Mouse (Mus musculus) cerebellum, adult 11-12 months (tissue): ENCODE measurements around the gene Lmod1.
A peak's percentile ranks its signal among the peaks of the same experiment; 100 is the strongest.

ENCODE experiments used
- DNase-seq: peaks from one replicate; pipeline ENCODE4 v3.0.0; 2022

Lmod1 gene

DNA sequence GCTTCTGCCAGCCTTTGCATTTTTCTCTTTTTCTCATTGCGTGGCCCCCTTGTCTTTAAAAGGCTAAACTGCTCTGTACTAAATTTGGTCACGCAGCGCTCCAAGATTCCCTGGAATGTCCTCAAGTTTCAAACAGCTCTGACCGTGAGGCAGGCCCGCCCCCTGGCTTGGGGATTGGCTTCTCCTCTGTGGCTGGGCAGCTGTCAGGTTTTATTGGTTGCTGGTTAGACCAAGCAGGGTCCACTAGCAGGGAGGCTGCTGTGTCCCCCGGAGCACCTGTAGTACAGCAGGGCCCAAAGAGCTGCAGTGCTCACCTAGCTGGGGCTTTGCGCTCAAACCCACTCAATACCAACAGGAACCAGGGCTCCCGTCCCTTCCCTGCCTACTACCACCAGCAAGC, at the start of gene Lmod1:
TSS of gene Lmod1 (plus strand) at position 237 of the 400 bp plus-strand sequence.
- no peak for DNase-seq

DNA sequence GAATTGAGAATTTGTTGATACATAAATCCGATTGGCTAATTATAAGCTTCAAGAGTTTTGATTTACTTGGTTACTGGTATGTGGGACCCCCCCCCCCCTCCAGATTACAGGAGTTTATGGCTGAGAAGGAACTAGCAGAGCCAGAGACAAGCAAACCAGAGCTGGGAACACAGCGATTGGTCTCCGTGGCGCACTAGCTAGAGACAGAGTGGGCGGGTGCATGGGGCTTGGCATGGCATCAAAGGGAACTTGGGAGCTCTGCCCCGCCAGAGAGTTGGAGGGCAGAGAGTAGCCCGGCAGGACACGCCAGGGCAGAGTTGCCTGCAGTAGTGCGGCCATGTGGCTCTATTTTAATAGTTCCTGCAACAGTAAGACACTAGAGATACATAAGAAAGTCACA, 44.0 kb upstream of the Lmod1 start:
- DNase-seq = no peak

DNA sequence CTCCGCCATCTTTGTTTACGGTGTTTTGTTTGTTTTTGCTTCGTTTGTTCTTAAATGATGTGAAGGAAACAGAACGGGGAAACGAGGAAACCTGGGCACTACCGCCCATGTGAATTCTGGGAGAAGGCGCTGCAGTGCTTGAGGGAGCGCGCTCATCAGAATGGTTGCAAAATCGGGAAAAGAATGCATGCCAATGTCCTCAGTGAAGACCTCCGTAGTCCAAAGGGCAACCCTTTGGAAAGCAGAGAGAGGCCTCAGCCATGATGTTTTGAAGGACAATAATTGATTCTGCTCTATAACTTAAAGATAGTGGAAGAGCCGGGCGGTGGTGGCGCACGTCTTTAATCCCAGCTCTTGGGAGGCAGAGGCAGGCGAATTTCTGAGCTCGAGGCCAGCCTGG, 42.8 kb upstream of the Lmod1 start:
- DNase-seq = no peak

DNA sequence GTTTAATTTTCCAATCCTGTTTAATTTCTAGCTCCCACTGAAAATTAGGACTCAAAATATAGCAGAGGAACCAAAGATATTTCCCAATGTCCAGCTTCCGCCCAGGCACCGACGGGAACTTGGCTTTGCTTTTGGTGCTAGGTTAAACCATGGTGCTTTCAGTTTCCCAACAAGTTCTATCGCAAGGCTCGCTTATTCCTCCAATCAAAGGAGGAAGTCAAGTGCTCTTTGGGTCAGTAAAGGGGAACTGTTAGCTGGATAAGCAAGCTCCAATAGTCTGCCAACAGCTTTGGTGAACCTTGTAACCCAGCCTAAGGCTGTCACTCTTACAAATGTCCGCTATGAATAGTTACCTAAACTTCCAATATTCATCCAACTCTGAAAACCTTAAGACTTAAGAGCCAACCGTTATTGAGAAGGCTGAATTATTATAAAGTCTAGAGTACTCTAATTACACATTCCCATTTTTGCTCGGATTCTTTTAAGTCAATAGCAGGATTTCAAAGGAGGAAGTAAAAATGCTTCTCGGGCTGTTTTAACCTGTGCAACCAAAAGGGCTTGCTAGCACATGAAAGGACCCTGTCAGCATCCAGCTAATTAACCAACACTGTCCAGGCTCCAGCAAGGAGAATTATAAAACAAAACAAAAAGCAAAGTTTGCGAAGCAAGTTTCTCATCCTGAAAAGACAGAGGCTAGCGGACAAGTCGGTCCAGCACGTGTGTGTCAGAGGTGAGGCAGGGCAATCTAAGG, 41.9 kb upstream of the Lmod1 start:
- DNase-seq = no peak

DNA sequence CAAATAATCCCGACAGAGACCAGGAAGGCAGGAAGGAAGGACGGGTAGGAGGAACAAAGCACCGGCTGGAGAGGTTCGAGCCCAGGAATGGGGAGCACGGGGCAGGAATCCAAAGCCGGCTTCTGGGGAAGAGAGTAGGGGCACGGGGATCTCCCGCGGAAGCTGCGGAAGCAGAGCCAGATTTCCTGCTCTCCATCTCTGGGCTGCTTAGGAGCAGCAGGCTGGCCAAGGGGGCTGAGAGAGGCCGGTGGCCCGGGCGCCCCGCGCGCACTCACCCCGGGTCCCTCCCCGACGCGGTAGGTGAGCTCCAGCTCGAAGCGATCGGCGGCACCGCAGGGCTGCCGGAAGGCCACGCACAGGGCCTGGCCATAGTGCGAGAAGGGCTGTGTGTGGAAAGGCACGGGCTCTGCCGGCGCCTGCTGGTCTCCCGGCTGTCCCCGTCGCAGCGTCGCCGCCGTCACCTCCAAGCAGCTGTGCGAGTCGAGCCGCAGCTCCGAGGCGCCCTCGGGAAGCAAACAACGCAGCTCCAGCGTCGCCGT, 41.3 kb upstream of the Lmod1 start:
- DNase-seq = peak; percentile 42

DNA sequence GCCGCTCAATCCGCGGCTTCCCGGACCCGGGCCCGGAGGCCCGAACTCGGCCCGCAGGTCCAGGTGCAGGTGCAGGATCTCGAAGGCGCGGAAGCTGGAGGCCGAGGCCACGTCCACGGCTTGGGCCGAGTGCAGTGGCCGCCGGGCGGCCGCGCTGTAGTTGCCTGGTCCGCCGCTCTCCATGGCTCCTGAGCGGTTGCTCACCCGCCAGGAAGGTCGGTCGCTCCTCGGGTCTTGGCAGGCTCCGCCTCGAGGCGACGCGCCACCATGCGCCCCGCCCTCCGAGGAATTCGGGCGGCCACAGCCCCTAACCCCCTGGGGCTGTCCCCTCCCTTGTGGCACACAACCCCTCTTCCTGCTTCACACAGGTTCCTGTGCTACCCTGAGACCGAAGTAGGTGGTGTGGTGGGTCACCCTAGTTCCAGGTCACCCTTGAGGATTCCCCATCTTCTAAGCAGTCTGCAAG, 40.7 kb upstream of the Lmod1 start, which contains the start of gene Rnpep:
TSS of gene Rnpep (minus strand) at position 259 of the 466 bp plus-strand sequence.
- DNase-seq = peak; percentile 80

DNA sequence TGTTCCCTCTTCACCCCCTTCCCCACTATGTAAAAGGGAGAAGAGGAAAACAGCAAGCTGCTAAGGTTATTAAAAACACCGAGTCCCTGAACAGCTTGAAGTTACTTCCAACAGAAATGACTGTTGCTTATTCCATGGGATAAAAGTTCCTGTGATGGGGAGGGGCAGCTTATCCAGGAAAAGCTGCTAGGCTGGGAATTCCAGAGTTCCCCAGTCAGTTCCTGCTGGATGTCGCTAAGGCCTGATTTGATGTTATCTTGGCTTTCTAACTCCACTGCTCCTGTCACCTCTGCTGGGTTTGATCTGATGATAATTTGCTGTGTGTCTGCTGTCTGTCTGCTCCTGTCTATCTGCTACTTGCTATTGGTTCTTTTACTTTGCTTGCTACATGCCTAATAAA, 38.3 kb upstream of the Lmod1 start:
- no peak for DNase-seq

DNA sequence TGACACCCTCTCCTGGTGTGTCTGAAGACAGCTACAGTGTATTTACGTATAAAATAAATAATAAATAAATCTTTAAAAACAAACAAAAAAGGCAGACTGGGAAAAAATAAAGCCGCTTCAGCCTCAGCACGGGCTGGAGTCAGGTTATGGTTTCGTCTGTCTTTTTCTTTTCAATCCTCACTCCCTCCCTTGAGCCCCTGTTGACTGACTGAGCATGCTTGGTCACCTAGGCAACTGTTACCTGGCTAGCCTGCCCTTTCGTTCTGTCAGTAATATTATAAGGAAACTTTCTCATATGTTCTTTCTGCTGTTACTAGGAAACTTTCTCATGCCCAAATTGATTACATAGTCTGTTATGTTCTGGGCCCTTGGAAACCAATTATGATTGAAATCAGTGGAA, 33.7 kb upstream of the Lmod1 start:
- DNase-seq = no peak

DNA sequence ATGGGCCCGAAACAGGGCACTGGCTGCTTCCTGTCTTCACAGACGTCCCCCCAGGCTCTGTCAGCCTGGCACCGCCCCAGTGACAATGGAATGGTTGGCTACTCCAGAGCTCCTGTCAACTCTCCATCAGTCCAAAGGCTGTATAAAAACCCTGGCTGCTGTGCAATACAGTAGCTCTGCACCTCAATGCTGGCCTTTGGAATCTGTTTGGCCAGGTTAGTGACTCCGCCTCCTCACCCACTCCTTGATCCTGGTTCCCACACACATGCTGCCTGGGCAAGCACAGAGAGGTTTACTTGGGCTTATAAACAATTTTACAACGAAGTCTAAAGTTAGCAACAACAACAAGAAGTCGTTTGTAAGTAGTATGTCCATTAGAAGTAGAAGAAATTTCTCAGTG, 13.3 kb upstream of the Lmod1 start:
- peak; percentile 7 for DNase-seq

DNA sequence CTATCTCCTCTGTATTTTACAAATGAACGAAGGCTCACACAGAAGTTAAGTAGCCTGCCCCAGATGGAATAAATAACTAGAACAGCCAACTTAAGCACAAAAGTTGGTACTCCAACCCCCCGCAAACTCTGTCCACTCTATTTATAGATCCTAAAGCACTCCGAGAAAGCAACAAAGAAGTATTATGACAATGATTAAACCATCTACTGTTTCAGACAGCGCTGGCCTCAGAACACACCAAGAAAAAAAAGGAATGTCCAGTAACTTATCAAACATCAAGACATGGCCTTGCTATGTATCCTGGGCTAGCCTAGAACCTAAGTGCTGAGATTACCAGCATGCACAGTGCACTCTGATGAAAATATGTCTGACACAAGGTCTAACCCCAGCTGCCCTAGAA, 12.4 kb upstream of the Lmod1 start:
- DNase-seq = no peak

DNA sequence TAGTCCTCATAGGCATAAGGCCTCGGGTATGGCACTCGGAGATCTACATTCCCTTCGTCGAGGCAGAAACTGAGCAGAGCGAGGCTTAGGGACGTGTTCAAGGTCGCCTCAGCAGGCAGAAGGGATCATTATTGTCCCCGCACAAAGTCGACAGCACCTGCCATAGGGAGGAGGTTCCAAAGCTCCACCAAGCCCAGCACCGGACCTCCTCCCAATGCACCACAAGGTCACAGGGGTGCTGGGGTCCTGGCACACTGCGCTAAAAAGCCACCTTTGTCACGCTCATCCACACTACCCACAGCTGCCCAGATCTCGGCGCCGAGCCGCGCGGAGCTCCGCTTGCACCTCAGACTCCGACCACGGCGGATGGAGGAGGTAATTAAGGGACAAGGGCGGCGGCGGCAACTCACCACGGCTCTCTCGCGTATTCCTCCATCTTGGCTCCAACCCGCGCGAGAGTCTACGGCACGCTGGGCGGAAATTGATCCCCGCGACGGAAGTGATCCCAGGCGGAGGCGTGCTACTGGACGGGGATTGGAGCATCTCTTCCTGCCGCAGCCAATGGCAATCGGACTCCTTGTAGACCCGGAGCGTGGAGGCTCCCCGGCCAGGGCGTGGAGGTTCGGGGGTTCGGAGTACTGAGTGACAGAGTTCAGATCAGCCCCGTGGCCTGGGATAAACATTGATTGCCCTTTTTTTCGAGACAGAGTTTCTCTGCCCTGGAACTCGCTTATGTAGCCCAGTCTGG, 11.1 kb upstream of the Lmod1 start, which contains the start of gene Timm17a:
TSS of gene Timm17a (minus strand) at position 495 of the 748 bp plus-strand sequence.
- peak; percentile 91 for DNase-seq

DNA sequence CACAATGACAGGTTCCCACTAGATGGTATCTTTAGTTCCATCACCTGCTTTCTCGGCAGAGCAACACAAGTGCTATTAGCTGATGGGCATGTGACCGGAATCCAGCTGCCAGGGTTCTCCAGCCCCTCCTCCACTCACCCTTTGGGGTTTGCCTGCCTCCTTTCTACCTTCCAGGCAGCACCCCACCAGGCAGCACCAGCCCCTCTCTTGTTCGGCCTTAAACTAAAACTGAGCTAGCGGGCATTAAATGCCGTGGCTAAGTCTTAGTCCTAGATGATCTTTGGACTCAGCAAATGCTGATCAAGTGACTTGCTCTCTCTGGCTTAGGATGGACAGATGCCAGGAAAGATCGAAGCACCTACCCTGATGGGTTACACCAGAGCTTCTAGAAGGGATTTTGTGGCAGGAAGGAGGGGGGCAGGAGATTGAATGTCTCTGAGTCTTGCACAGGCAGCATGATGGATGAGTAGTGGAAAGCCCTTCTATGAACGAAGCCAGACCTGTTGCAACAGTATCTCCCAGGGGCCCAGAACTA, 1.2 kb upstream of the Lmod1 start:
- DNase-seq = no peak

DNA sequence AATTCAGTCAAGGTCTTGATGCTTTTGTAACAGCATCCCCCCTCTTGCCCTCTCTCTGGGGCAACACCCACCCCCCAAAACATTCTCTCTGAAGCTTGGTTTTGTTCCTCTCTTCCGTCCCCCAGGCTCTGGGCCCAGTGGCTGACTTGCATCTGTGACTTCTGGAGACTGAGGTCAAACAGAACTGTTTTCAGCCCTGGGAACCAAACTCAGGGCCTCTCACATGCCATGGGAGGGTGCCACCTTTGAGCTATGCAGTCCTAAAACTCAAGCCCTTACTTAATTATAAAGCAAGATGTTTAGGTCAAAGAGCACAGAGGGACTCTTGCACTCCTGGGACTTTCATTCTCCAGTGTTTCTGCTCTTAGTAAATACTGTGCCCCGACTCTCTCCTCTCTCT, 1.3 kb downstream of the Lmod1 start:
- DNase-seq = no peak

DNA sequence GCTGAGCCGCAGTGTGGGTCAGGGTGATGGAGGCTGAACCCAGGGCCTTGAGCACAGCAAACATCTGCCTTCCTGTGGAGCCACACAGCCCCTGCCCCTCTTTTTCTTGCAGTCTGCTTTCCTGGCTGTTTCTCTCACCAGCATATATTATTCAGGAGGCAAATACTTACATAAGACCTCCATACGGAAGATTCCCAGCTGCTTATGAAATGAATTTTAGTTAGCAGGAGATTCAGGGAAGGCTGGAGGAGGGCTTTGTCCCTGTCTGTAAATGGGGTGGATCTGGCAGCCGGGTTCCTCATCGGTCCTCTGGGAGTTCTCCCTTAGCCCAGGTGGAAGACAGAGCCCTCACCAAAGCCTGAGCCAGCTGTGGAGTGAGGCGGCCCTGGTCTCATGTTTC, 3.8 kb downstream of the Lmod1 start:
- no peak for DNase-seq

DNA sequence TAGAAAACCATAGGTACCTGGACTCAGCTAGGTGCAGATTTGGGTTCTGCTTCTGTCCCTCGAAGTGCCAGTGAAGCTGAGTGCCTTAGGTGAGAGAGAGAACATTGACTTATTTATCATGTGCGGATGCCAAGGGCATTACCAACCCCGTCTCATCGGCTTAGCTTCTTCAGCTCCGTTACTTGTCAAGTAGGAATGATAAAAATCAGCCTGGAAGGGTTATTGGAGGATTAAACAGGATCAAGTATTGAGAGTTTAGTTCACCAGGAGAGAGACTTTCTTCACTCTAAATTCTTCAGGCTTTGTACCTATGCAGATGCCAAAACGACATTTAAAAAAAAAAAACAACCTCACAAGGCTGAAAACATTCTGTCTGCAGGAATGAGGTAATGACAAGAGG, 6.0 kb downstream of the Lmod1 start:
- no peak for DNase-seq

DNA sequence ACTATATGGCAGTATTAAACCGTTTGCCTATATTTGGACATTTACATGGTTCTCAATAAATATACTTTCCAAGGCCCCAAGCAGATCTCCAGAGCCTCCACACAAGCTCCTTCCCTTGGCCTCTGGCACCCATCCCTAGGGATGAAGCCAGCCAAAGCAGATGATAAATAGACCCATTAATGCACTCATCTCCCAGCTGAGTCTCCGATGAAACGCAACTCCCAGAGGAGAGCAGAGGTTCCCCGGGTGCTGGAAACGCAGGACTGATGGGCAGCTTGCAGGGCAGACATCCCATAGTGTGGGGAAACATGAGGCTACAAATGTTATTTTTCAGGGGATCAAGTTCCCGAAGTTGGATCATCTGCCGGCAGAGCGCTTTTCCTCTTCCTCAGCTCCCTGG, 17.3 kb downstream of the Lmod1 start:
- DNase-seq = no peak

DNA sequence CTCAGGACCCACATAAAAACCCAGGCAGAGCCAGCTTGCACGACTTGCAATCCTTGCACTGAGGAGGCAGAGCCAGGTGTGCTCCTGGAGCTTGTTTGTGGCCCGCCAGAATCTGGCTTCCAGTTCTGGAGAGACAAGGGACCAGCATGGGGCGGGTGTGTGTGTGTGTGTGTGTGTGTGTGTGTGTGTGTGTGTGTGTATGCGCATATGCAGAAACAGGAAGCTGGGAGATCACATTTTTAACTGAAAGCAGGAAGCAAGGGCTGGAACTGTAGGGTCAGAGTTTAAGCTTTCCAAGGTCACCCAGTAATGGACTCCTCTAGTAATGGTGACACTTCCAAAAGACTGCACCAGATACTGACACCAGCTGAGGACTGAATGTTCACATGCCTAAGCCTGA, 19.4 kb downstream of the Lmod1 start:
- no peak for DNase-seq

DNA sequence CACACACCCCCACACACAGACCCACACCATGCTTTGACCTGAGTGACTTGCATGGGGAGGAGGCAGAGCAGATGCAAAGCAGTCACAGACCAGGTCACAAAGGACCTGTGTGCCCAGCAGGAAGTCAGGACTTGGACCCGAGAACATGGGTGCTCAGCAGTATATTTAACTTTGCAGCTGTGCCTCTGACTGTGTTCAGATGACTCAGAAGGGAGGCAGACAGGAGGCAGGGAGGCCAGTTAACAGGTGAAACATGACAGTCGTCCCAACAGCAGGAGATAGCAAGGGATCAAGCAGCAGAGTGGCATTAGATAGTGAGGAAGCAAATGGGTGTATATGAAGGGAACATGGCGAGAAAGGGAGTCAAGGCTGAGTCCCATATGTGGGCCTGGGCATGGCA, 22.3 kb downstream of the Lmod1 start:
- DNase-seq = no peak

DNA sequence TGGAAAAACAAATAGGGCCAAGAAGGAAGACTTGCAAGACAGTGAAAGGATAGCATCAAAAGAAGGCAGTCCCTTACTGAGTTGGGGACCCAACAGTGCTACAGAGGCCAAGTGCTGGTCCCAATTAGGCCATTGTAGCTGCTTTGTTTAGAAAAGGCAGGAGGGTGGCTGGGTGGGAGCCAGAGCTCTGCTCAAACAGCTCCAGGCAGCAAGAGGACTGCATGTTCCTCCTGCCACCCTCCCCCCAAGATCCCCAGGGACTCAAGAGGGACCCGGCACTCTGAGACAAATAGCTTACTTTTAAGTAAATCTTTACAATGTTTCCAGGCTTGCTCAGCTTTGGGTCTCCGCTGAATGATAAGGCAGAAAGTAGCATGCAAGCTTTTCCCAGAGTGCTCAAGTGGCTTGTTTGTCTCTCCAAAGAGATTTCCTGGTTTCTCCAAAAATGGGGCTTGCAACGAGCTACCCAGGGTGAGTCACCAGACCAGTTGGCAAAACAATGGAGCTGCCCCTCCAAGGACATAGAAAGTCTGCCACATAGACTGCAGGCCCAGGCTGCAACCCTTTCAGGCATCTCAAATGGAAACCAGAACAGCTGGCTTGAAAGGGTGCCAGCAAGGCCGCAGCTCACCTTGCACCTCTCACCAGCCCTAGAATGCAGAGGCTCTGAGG, 23.0 kb downstream of the Lmod1 start:
- peak; percentile 9 for DNase-seq

DNA sequence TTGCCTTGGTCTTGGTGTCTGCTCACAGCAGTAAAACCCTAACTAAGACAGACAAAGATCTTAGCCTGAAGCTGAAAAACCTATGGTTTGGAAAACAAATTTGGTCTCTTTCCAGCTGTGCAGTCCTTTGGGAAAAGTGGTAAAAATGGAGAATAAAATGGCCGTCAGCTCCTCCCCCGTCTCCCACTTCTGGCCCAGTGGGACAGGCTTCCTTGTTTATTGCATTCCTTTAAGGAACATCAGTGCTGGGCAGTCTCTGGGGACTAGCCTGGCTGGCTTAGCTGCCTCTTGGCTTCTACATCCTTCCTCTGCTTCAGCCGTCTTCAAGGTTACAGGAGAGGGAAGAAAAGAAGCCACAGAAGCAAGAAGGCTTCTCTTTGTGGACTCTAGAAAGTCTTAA, 27.3 kb downstream of the Lmod1 start:
- no peak for DNase-seq

DNA sequence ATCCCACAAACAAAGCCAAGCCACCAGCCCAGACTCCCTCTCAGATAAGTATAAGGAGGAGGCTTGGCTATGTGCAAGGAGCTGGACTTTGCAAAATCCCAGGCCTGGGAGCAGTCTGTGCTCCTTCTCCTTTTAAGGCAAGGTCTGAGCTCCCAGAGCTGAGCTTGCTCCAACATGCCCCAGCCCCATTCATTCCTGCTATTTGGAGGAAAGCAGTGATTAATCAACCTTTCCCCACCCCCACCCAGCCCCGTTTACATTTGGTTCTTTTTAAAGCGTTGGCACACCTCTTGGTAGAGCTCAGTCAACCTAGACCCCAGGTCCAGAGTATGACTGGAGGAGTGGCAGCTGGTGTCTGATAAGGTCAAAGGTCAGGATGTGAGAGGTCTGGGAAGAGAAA, 34.5 kb downstream of the Lmod1 start:
- DNase-seq = no peak

DNA sequence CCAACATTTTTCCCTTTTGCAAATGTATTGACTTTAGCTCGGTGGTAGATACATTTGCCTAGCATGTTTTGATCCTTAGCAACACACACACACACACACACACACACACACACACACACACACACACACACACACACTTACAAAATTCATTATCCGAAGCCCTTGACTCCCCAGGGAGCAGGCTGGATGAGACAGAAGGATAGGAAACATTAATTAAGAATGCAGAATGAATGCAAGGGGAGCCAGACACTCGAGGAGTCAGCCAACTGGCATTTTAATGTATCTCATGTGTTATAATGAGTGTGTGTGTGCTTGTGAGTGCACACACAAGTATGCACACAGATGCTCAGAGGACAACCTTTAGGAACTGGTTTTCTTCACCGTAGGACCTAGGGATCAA, 36.9 kb downstream of the Lmod1 start:
- no peak for DNase-seq

DNA sequence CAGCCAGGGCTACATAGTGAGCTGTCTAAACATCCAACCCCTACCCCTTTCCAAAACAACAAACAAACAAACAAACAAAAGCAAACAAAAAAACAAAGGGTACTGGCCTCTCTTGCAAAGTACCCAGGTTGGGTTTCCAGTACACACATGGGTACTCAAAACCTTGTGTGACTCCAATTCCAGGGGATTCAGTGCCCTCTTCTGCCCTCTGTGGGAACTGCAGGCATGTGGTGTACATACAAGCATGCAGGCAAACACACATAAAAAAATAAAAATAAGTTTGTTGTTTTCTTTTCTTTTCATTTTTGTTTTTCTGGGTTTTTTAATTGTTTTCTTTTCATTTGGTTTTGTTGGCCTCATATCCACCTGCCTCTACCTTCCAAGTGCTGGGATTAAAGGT, 37.5 kb downstream of the Lmod1 start:
- DNase-seq = no peak
